Mouse (Mus musculus) cerebellum, adult (tissue): ENCODE results near the gene Sorcs3.

ENCODE experiments used
- ATAC-seq: cut with Nextera tagmentation; 2 replicates; pipeline ENCODE4 v1.9.2; 2017; ENCODE audit warnings: mild to moderate bottlenecking, moderate library complexity, mixed read lengths; ENCODE audit not compliant: insufficient number of reproducible peaks, low FRiP score, low TSS enrichment

Sorcs3 gene

GRCm38 (mm10) chr19:48362167-48362566 is 156.3 kb downstream of the Sorcs3 start:
- ATAC-seq, result no peak

- no peak for ATAC-seq
Measured at GRCm38 (mm10) chr19:48368056-48368455, 162.2 kb downstream of the Sorcs3 start.

- ATAC-seq, result no peak
Measured at GRCm38 (mm10) chr19:48371787-48372186, 166.0 kb downstream of the Sorcs3 start.

GRCm38 (mm10) chr19:48378006-48378540 is 172.2 kb downstream of the Sorcs3 start:
- no peak for ATAC-seq

- no peak for ATAC-seq
Measured at GRCm38 (mm10) chr19:48391551-48391950, 185.7 kb downstream of the Sorcs3 start.

GRCm38 (mm10) chr19:48404774-48405495 is 199.1 kb downstream of the Sorcs3 start:
- no peak for ATAC-seq

GRCm38 (mm10) chr19:48408221-48408620 is 202.4 kb downstream of the Sorcs3 start:
- no peak for ATAC-seq

GRCm38 (mm10) chr19:48411332-48411731 is 205.5 kb downstream of the Sorcs3 start:
- ATAC-seq, result no peak

GRCm38 (mm10) chr19:48413836-48414235 is 208.0 kb downstream of the Sorcs3 start:
- ATAC-seq, result no peak

GRCm38 (mm10) chr19:48418356-48418755 is 212.5 kb downstream of the Sorcs3 start:
- ATAC-seq, result no peak

- no peak for ATAC-seq
Measured at GRCm38 (mm10) chr19:48429263-48429662, 223.4 kb downstream of the Sorcs3 start.

- ATAC-seq, result no peak
Measured at GRCm38 (mm10) chr19:48429755-48430154, 223.9 kb downstream of the Sorcs3 start.

- ATAC-seq, result no peak
Measured at GRCm38 (mm10) chr19:48430328-48430727, 224.5 kb downstream of the Sorcs3 start.

- ATAC-seq, result no peak
Measured at GRCm38 (mm10) chr19:48438450-48438849, 232.6 kb downstream of the Sorcs3 start.

GRCm38 (mm10) chr19:48461141-48461540 is 255.3 kb downstream of the Sorcs3 start:
- no peak for ATAC-seq

GRCm38 (mm10) chr19:48462426-48462825 is 256.6 kb downstream of the Sorcs3 start:
- no peak for ATAC-seq

- no peak for ATAC-seq
Measured at GRCm38 (mm10) chr19:48463494-48463893, 257.7 kb downstream of the Sorcs3 start.

- ATAC-seq, result no peak
Measured at GRCm38 (mm10) chr19:48467471-48467870, 261.6 kb downstream of the Sorcs3 start.

GRCm38 (mm10) chr19:48469791-48470410 is 264.1 kb downstream of the Sorcs3 start:
- ATAC-seq, result no peak

- ATAC-seq, result no peak
Measured at GRCm38 (mm10) chr19:48471927-48472326, 266.1 kb downstream of the Sorcs3 start.

GRCm38 (mm10) chr19:48475784-48476410 is 270.1 kb downstream of the Sorcs3 start:
- ATAC-seq, result no peak
